Mouse (Mus musculus) forebrain, embryonic 11.5 days (tissue): Measurements from ENCODE around the gene Esr1. TPM values are rescaled to one million over a fixed set of nuclear protein-coding genes. Genes with fewer than 3 reads are reported as not detected.
"Not testable (repeated sequence)": the region's sequence is repeated elsewhere in the genome, so short reads cannot be mapped to it uniquely, and the experiment has no call there.

Experiments used
- ATAC-seq: fragments of 200-750 bp; cut with Nextera tagmentation; replicated peaks from 2 replicates; pipeline ENCODE4 v1.8.0; 2017; ENCODE audit warnings: moderate TSS enrichment; ENCODE audit not compliant: low FRiP score
- DNase-seq: peaks from one replicate; pipeline ENCODE4 v3.0.0-alpha.2; 2017; ENCODE audit warnings: low spot score
- H3K27ac ChIP-seq: fragments of 300-500 bp; sonication (generic); 2 replicates; pipeline ENCODE4 v1.5.1; 2014; ENCODE audit warnings: low read depth, low read length
- H3K27me3 ChIP-seq: fragments of 300-500 bp; sonication (generic); 2 replicates; pipeline ENCODE4 v1.6.1; 2014; ENCODE audit warnings: mild to moderate bottlenecking, low read length, mixed read lengths; ENCODE audit not compliant: control insufficient read depth, insufficient read depth
- H3K36me3 ChIP-seq: fragments of 300-500 bp; sonication (generic); 2 replicates; pipeline ENCODE4 v1.6.1; 2014; ENCODE audit warnings: mild to moderate bottlenecking, low read length, moderate library complexity, mixed read lengths; ENCODE audit not compliant: control insufficient read depth, insufficient read depth
- H3K4me1 ChIP-seq: fragments of 300-500 bp; sonication (generic); replicated peaks from 2 replicates; pipeline ENCODE4 v1.6.1; 2014; ENCODE audit warnings: low read length, mixed read lengths; ENCODE audit not compliant: control insufficient read depth, insufficient read depth
- H3K4me2 ChIP-seq: fragments of 300-500 bp; sonication (generic); 2 replicates; pipeline ENCODE4 v1.6.1; 2014; ENCODE audit warnings: low read depth, mild to moderate bottlenecking, low read length, moderate library complexity, mixed read lengths; ENCODE audit not compliant: severe bottlenecking
- H3K4me3 ChIP-seq: fragments of 300-500 bp; sonication (generic); 2 replicates; pipeline ENCODE4 v1.5.1; 2014; ENCODE audit warnings: low read depth, low read length
- H3K9ac ChIP-seq: fragments of 300-500 bp; sonication (generic); 2 replicates; pipeline ENCODE4 v1.6.1; 2014; ENCODE audit warnings: low read length
- H3K9me3 ChIP-seq: fragments of 300-500 bp; sonication (generic); 2 replicates; pipeline ENCODE4 v1.6.1; 2016; ENCODE audit warnings: low read length, mixed read lengths; ENCODE audit not compliant: control insufficient read depth
- WGBS: fragments of 180-500 bp; shearing (Covaris S2); extraction: QIAGEN DNeasy Blood & Tissue Kit; methylation state at CpG from one replicate; pipeline ENCODE4 v1.1.7; 2014; 5-methylcytosine and 5-hydroxymethylcytosine counted together
- polyA plus RNA-seq: library from polyadenylated mRNA; unstranded; fragments of >200 nt; fragmentation: Nextera tagmentation; extraction: Ambion mirVana; gene quantifications from 2 replicates; pipeline ENCODE4 v1.2.1, GENCODE M21; 2014

The Esr1 gene
- polyA plus RNA-seq, 1 experiment from 2014 or later, result 0.13 TPM

- ATAC-seq, result no peak
- H3K36me3 ChIP-seq, result no peaks in the 10 kb centered on the region
- 90% methylated on average over 7 of the region's 7 CpGs for WGBS
Observed at GRCm38 (mm10) chr10:4646074-4646473, 34.7 kb downstream of the Esr1 start.

DNA sequence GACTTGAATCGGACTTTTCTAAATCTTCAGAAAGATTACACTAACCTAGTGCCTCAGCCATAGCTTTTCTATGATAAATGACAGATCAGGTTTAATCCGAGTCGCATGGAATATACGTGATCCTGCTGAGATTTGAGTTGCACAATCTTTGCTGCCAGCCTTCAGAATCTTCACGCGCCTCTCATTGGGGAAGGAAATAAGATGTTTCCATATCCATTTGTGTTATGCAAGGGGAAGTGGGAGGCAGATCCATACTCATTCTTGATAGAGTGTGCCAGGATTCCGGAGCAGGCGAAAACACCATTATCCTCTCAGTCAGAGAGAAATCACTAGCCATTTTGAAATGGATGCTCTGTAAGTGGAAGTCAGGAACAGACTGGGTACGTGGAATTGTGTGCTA is 35.5 kb downstream of the Esr1 start:
- H3K36me3 ChIP-seq, result no peaks in the 10 kb centered on the region
- H3K27me3 ChIP-seq, result no peaks in the 10 kb centered on the region
- H3K4me1 ChIP-seq, result no peaks in the 10 kb centered on the region
- no peak overlapping the region for H3K4me3 ChIP-seq
- no peaks in the 10 kb centered on the region for H3K9me3 ChIP-seq
- DNase-seq (no peak), ATAC-seq (no peak)
- no peak overlapping the region for H3K4me2 ChIP-seq
- H3K9ac ChIP-seq, result no peak overlapping the region
- no peak overlapping the region for H3K27ac ChIP-seq
- 93% methylated on average over 9 of the region's 9 CpGs for WGBS

More at GRCm38 (mm10) chr10:4646074-4646473, 34.7 kb downstream of the Esr1 start:
- Histone ChIP-seq H3K27ac (no peak overlapping the region), H3K9me3 (no peaks in the 10 kb centered on the region), H3K4me3 (no peak overlapping the region), H3K9ac (no peak overlapping the region), H3K4me2 (no peak overlapping the region), H3K27me3 (no peaks in the 10 kb centered on the region), H3K4me1 (no peaks in the 10 kb centered on the region)
- DNase-seq, result no peak

DNA sequence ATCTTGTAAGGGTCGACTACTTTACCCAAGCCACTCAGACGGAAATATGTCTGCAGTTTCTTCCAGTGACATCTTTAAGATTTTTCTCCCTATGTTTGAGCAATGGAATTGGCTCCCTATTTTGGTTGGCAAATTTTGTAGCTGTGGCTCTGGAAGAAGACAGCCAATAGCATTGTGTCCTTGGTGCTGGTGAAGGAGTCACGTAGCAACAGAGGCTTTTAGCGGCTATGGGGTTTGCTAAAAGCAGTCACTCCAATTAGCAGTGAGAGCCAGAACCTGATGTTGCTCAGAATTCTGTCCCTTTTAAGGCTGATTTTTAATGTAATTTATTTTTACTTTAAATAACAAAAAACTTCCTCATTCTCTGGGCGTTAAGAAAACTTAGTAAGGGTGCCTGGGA is 54.0 kb downstream of the Esr1 start:
- 87% methylated on average over 5 of the region's 5 CpGs for WGBS
- H3K36me3 ChIP-seq, result no peaks in the 10 kb centered on the region
- DNase-seq (no peak), ATAC-seq (no peak)
- no peak overlapping the region for H3K4me2 ChIP-seq
- no peaks in the 10 kb centered on the region for H3K27me3 ChIP-seq
- H3K9me3 ChIP-seq, result no peaks in the 10 kb centered on the region
- no peak overlapping the region for H3K4me3 ChIP-seq
- no peak overlapping the region for H3K9ac ChIP-seq
- H3K4me1 ChIP-seq, result no peaks in the 10 kb centered on the region
- H3K27ac ChIP-seq, result no peak overlapping the region

- Histone ChIP-seq H3K27me3 (no peaks in the 10 kb centered on the region), H3K9ac (no peak overlapping the region), H3K9me3 (no peaks in the 10 kb centered on the region), H3K4me3 (no peak overlapping the region), H3K27ac (no peak overlapping the region), H3K4me1 (no peaks in the 10 kb centered on the region), H3K36me3 (no peaks in the 10 kb centered on the region), H3K4me2 (no peak overlapping the region)
- ATAC-seq (no peak), DNase-seq (no peak)
- 95% methylated on average over 2 of the region's 2 CpGs for WGBS
Observed at GRCm38 (mm10) chr10:4667006-4667405, 55.6 kb downstream of the Esr1 start.

DNA sequence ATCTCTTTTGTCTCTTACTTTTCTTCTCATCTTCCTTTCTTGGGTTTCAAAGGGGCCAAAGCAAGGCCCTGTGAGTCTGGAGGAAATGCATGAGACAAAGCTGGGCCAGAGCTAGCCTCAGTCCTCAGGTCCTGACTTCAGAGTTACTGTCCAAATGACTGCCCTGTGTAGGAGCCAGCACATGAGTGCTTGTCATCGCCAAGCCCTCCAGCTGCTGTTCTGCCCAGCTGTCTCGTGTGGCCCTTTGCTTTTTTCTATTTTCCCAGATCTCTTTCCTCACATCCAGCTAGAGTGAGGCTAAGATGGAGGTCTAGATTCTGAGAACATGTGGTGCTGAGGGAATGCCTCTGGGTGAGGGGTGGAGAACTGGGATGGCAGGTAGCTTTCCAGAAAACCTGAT is 58.7 kb downstream of the Esr1 start:
- Histone ChIP-seq H3K36me3 (no peaks in the 10 kb centered on the region), H3K27ac (no peak overlapping the region), H3K4me2 (no peak overlapping the region), H3K9ac (no peak overlapping the region), H3K4me1 (no peaks in the 10 kb centered on the region), H3K4me3 (no peak overlapping the region), H3K27me3 (no peaks in the 10 kb centered on the region), H3K9me3 (no peaks in the 10 kb centered on the region)
- DNase-seq (no peak), ATAC-seq (no peak)
- WGBS, result 87% methylated on average over 2 of the region's 2 CpGs

DNA sequence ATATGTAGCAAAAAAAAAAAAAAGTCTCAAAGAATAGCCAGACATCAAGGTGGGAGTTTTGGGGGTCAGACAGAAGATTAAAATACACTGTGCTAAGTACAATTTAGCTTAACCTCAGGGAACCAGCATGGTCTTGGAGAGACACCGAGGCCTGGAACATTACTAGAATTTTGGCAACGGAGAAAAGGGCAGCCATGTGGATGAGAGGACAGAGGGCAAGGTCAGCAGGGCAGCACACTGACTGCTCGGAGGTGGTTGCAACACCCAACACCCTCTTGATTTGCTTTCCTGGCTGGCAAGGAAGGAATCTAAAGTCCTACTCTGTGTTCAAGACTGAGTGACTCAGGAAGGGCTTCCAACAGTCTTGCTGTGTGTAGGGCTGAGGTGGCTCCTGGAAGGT is 60.5 kb downstream of the Esr1 start:
- WGBS, result 71% methylated on average over 3 of the region's 3 CpGs
- H3K9me3 ChIP-seq, result no peaks in the 10 kb centered on the region
- H3K36me3 ChIP-seq, result no peaks in the 10 kb centered on the region
- H3K4me2 ChIP-seq, result no peak overlapping the region
- H3K27me3 ChIP-seq, result no peaks in the 10 kb centered on the region
- H3K4me1 ChIP-seq, result no peaks in the 10 kb centered on the region
- no peak for DNase-seq
- H3K9ac ChIP-seq, result no peak overlapping the region
- ATAC-seq, result no peak
- no peak overlapping the region for H3K27ac ChIP-seq
- no peak overlapping the region for H3K4me3 ChIP-seq

GRCm38 (mm10) chr10:4673311-4673816 is 62.0 kb downstream of the Esr1 start:
- H3K4me1 ChIP-seq, result no peaks in the 10 kb centered on the region
- H3K27me3 ChIP-seq, result no peaks in the 10 kb centered on the region
- H3K36me3 ChIP-seq, result no peaks in the 10 kb centered on the region
- ATAC-seq, result no peak
- no peak overlapping the region for H3K9ac ChIP-seq
- H3K9me3 ChIP-seq, result no peaks in the 10 kb centered on the region
- no peak overlapping the region for H3K4me2 ChIP-seq
- WGBS, result 89% methylated on average over 4 of the region's 4 CpGs
- no peak overlapping the region for H3K4me3 ChIP-seq
- DNase-seq, result no peak
- H3K27ac ChIP-seq, result no peak overlapping the region

DNA sequence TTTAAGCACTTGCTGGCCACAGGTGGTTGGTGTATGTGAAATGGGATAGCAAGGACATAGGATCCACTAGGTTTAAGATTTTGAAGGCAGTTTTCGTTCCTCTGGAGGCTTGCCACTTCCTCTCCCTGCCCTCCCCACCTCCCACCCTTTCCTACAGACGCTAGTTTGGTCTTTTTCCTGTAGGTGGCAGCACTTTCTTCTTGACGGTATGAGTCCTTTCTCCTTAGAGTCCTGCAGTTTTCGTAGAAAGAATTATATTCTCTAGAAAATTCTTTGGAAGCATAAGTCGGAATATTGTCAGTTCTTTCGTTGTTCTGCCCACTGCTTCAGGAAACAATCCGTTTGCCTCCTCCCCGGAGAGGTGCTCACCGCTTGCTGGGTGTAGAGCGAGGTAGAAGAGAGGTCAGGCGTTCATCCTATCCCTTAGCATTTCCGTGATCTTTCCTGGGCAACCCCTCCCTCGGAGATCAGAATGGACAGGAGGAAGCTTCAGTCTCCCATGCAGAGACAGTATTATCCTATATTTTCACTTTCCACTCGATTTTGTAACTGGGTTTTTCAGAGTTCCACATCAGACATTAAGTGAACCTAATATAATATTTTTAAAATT is 63.7 kb downstream of the Esr1 start:
- not testable (repeated sequence) for DNase-seq, H3K4me2 ChIP-seq
- WGBS, result 24% methylated on average over 14 of the region's 14 CpGs

GRCm38 (mm10) chr10:4683106-4683505 is 71.7 kb downstream of the Esr1 start:
- Histone ChIP-seq H3K4me1 (no peaks in the 10 kb centered on the region), H3K36me3 (no peaks in the 10 kb centered on the region), H3K27ac (no peak overlapping the region), H3K4me2 (no peak overlapping the region), H3K9me3 (no peaks in the 10 kb centered on the region), H3K9ac (no peak overlapping the region), H3K27me3 (no peaks in the 10 kb centered on the region), H3K4me3 (no peak overlapping the region)
- DNase-seq, result no peak
- no peak for ATAC-seq
- WGBS, result 87% methylated on average over 5 of the region's 5 CpGs

More for the DNA sequence above, 63.7 kb downstream of the Esr1 start:
- H3K27me3 ChIP-seq, H3K9me3 ChIP-seq, H3K4me1 ChIP-seq, H3K27ac ChIP-seq, H3K36me3 ChIP-seq, H3K9ac ChIP-seq, H3K4me3 ChIP-seq: not testable (repeated sequence)
- ATAC-seq, result peak; percentile 74; the same call in 1 of the 2 replicates
